ENCODE assay signal across 22 mouse cellular contexts in the genomic region with DNA sequence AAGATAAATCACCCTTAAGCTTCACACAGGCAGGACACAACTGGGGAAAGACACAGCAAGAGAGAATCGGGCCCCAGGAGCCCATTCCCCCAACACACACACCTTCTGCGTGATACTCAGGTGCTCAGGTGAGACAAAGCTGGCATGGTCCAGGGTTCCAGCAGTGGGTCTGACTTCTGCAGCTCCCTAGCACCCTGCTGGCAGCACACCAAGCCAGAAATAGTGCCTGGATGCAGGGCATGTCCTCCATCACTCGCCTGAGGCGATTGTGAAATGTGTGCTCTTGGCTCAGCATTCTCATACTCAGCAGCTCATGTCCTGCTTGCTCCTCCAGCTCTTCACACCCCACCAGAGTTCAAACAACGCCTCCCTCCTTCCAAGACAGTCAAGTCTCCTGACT.
"Had no signal": no experiment of that assay in that cellular context is flagged by ENCODE, and none has a peak within 500 bp of the region (broad histone marks: within the 10 kb centered on the region; RNA-seq: fewer than 3 reads in every experiment).

No protein-coding gene starts in this region.

- H3K4me3 ChIP-seq: left cerebral cortex, adult 2 months; limb, embryonic 12.5 days; limb, embryonic 15.5 days; midbrain, embryonic 12.5 days; midbrain, embryonic 15.5 days; neural tube, embryonic 12.5 days; neural tube, embryonic 15.5 days had no signal

- DNase-seq: kidney, postnatal 25 days; layer of hippocampus, postnatal 36 days; liver, postnatal 0 days; lung, embryonic 14.5 days; lung, postnatal 36 days; right cerebral cortex, adult 18-20 months; right cerebral cortex, postnatal 14 days; right cerebral cortex, postnatal 4 days; thymus, adult 2 months; thymus, postnatal 14 days; thymus, postnatal 4 days had no signal

- H3K27ac ChIP-seq: kidney, postnatal 0 days; left cerebral cortex, adult 2 months; limb, embryonic 12.5 days; limb, embryonic 15.5 days; liver, embryonic 14.5 days; midbrain, embryonic 12.5 days; midbrain, embryonic 15.5 days; neural tube, embryonic 12.5 days; neural tube, embryonic 15.5 days; stomach, postnatal 0 days had no signal

- H3K27me3 ChIP-seq: limb, embryonic 15.5 days; midbrain, embryonic 12.5 days; midbrain, embryonic 15.5 days; neural tube, embryonic 12.5 days; neural tube, embryonic 15.5 days had no signal

- H3K4me1 ChIP-seq: limb, embryonic 12.5 days; limb, embryonic 15.5 days had no signal

- ATAC-seq: liver, postnatal 0 days; lung, postnatal 0 days; midbrain, embryonic 15.5 days had no signal
